Mouse (Mus musculus) T-helper 17 cell (primary cell): Measurements from ENCODE around the gene Dnaja3.
"Not testable (repeated sequence)": the region's sequence is repeated elsewhere in the genome, so short reads cannot be mapped to it uniquely, and the experiment has no call there.

ENCODE experiments used
- in situ Hi-C, 2 experiments: fragments of 300-600 bp; cut with MboI, MseI; formaldehyde crosslinking; loops; 1 replicate in 1 of 2; 2 replicates in 1 of 2; pipeline ENCODE4 v1.15.1; 2025; ENCODE audit warnings: high pct_unique_total_duplicates in 2 of 2

Dnaja3 gene

GRCm38 (mm10) chr16:4663806-4664205 is 24.0 kb downstream of the Dnaja3 start:
- in situ Hi-C loops = no loop called here

- in situ Hi-C loops = no loop called here
Observed at GRCm38 (mm10) chr16:4665726-4666125, 25.9 kb downstream of the Dnaja3 start.

GRCm38 (mm10) chr16:4667190-4667808 is 27.5 kb downstream of the Dnaja3 start:
- in situ Hi-C loops = no loop called here

- in situ Hi-C loops = loop anchor here in 1 of 2 experiments (5.0 kb wide), 1 partner anchor 38 kb away; no protein-coding TSS in a partner anchor
Observed at GRCm38 (mm10) chr16:4670317-4670716, 30.5 kb downstream of the Dnaja3 start.

- in situ Hi-C loops = loop anchor here in 1 of 2 experiments (5.0 kb wide), 1 partner anchor 42 kb away; no protein-coding TSS in a partner anchor
Observed at GRCm38 (mm10) chr16:4674091-4674490, 34.3 kb downstream of the Dnaja3 start.

GRCm38 (mm10) chr16:4676836-4677235 is 37.0 kb downstream of the Dnaja3 start:
- in situ Hi-C loops = no loop called here

GRCm38 (mm10) chr16:4678080-4678479 is 38.3 kb downstream of the Dnaja3 start:
- in situ Hi-C loops = no loop called here

- in situ Hi-C loops = no loop called here
Observed at GRCm38 (mm10) chr16:4679121-4680018, 39.6 kb downstream of the Dnaja3 start, which contains the start of gene Coro7. TSS of gene Coro7 (minus strand) at chr16:4679777.

GRCm38 (mm10) chr16:4680922-4681455 is 41.2 kb downstream of the Dnaja3 start:
- in situ Hi-C loops = not testable (repeated sequence)

- in situ Hi-C loops = no loop called here
Observed at GRCm38 (mm10) chr16:4682628-4683179, 42.9 kb downstream of the Dnaja3 start.

GRCm38 (mm10) chr16:4683193-4683580 is 43.4 kb downstream of the Dnaja3 start:
- in situ Hi-C loops = no loop called here

- in situ Hi-C loops = no loop called here
Observed at GRCm38 (mm10) chr16:4683581-4684456, 44.0 kb downstream of the Dnaja3 start.

GRCm38 (mm10) chr16:4684457-4684791 is 44.6 kb downstream of the Dnaja3 start:
- in situ Hi-C loops = no loop called here

GRCm38 (mm10) chr16:4689371-4689770 is 49.6 kb downstream of the Dnaja3 start:
- in situ Hi-C loops = not testable (repeated sequence)

GRCm38 (mm10) chr16:4701211-4701610 is 61.4 kb downstream of the Dnaja3 start:
- in situ Hi-C loops = loop anchor here in 1 of 2 experiments (10.0 kb wide), 1 partner anchor 324 kb away; no protein-coding TSS in a partner anchor

- in situ Hi-C loops = loop anchor here in 1 of 2 experiments (10.0 kb wide), 1 partner anchor 322 kb away; no protein-coding TSS in a partner anchor
Observed at GRCm38 (mm10) chr16:4702646-4703045, 62.9 kb downstream of the Dnaja3 start.

- in situ Hi-C loops = loop anchor here in 1 of 2 experiments (10.0 kb wide), 1 partner anchor 319 kb away; no protein-coding TSS in a partner anchor
Observed at GRCm38 (mm10) chr16:4705541-4705940, 65.8 kb downstream of the Dnaja3 start.

- in situ Hi-C loops = no loop called here
Observed at GRCm38 (mm10) chr16:4711173-4711572, 71.4 kb downstream of the Dnaja3 start.

- in situ Hi-C loops = no loop called here
Observed at GRCm38 (mm10) chr16:4713861-4714710, 74.3 kb downstream of the Dnaja3 start.

- in situ Hi-C loops = loop anchor here in 1 of 2 experiments (5.0 kb wide), 1 partner anchor 69 kb away; no protein-coding TSS in a partner anchor
Observed at GRCm38 (mm10) chr16:4717866-4718265, 78.1 kb downstream of the Dnaja3 start.
